Mouse (Mus musculus) testis, adult 2 months (tissue): ENCODE data around the gene Pgk2. TPM values are rescaled to one million over a fixed set of nuclear protein-coding genes. Genes with fewer than 3 reads are reported as not detected.
"Not testable (repeated sequence)": the region's sequence is repeated elsewhere in the genome, so short reads cannot be mapped to it uniquely, and the experiment has no call there.

Experiments
- H3K27ac ChIP-seq: fragments of 200-500 bp; 2 replicates; pipeline ENCODE4 v1.5.1; 2012; ENCODE audit warnings: low read depth, low read length; ENCODE audit not compliant: control insufficient read depth, insufficient read depth
- H3K27me3 ChIP-seq: fragments of 200-500 bp; 2 replicates; pipeline ENCODE4 v1.6.1; 2012; ENCODE audit warnings: mild to moderate bottlenecking, low read length, moderate library complexity; ENCODE audit not compliant: control insufficient read depth, insufficient read depth
- H3K36me3 ChIP-seq: fragments of 200-500 bp; 2 replicates; pipeline ENCODE4 v1.6.1; 2012; ENCODE audit warnings: mild to moderate bottlenecking, low read length; ENCODE audit not compliant: control insufficient read depth, insufficient read depth
- H3K4me1 ChIP-seq: fragments of 200-500 bp; 2 replicates; pipeline ENCODE4 v1.6.1; 2012; ENCODE audit warnings: low read length; ENCODE audit not compliant: control insufficient read depth, insufficient read depth
- H3K4me3 ChIP-seq: fragments of 200-500 bp; 2 replicates; pipeline ENCODE4 v1.5.1; 2012; ENCODE audit warnings: low read depth, mild to moderate bottlenecking, low read length, moderate library complexity, mixed read lengths; ENCODE audit not compliant: control insufficient read depth
- CTCF ChIP-seq: fragments of 200-500 bp; IDR thresholded peaks from 2 replicates; pipeline ENCODE4 v1.5.1; 2012; ENCODE audit warnings: low read depth, mild to moderate bottlenecking, inconsistent platforms, low read length, moderate library complexity; ENCODE audit not compliant: control insufficient read depth, insufficient read depth, insufficient replicate concordance
- POLR2A ChIP-seq: fragments of 200-500 bp; IDR thresholded peaks from 2 replicates; pipeline ENCODE4 v1.6.1; 2012; ENCODE audit warnings: low read depth, mild to moderate bottlenecking, inconsistent platforms, low read length, moderate library complexity; ENCODE audit not compliant: control insufficient read depth
- polyA plus RNA-seq: library from polyadenylated mRNA; depleted of rRNA; stranded (reverse); fragments of >200 nt; gene quantifications from 2 replicates; pipeline ENCODE4 v1.2.3, GENCODE M21; 2012; rRNA removed

The Pgk2 gene
- 452 and 538 TPM in 2 replicates for polyA plus RNA-seq

GRCm38 (mm10) chr17:40208540-40208939 is at the start of gene Pgk2:
Gene Pgk2 (minus strand): TSS chr17:40208640.
- no peak for TF ChIP-seq POLR2A
- no peak for TF ChIP-seq CTCF
- Histone ChIP-seq H3K4me1 (no peaks in the 10 kb centered on the region), H3K4me3 (peak within 1 kb of the TSS; percentile 94), H3K27ac (peak within 1 kb of the TSS; percentile 90), H3K27me3 (no peaks in the 10 kb centered on the region), H3K36me3 (no peaks in the 10 kb centered on the region)

- no peak overlapping the region for H3K4me3 ChIP-seq
- no peak for TF ChIP-seq POLR2A
- TF ChIP-seq CTCF, result no peak
- H3K4me1 ChIP-seq, result no peaks in the 10 kb centered on the region
- no peaks in the 10 kb centered on the region for H3K27me3 ChIP-seq
- no peaks in the 10 kb centered on the region for H3K36me3 ChIP-seq
- H3K27ac ChIP-seq, result no peak overlapping the region
These were observed 44.0 kb upstream of the Pgk2 start for GRCm38 (mm10) chr17:40252487-40252886.

GRCm38 (mm10) chr17:40242135-40242534 is 33.7 kb upstream of the Pgk2 start, which contains the start of gene Crisp3:
Gene Crisp3 (minus strand): TSS chr17:40242288.
- Histone ChIP-seq H3K27me3 (no peaks in the 10 kb centered on the region), H3K4me3 (no peak within 1 kb of the TSS), H3K27ac (no peak within 1 kb of the TSS), H3K4me1 (no peaks in the 10 kb centered on the region), H3K36me3 (no peaks in the 10 kb centered on the region)
- TF ChIP-seq CTCF (no peak), POLR2A (no peak)

GRCm38 (mm10) chr17:40201803-40202202 is 6.6 kb downstream of the Pgk2 start:
- not testable (repeated sequence) for H3K4me3 ChIP-seq, H3K27me3 ChIP-seq, H3K4me1 ChIP-seq, H3K36me3 ChIP-seq, H3K27ac ChIP-seq

- H3K4me1 ChIP-seq, H3K4me3 ChIP-seq, H3K27me3 ChIP-seq, H3K27ac ChIP-seq, H3K36me3 ChIP-seq: not testable (repeated sequence)
These were observed 18.2 kb downstream of the Pgk2 start for GRCm38 (mm10) chr17:40190192-40190591.

GRCm38 (mm10) chr17:40157729-40158359 is 50.6 kb downstream of the Pgk2 start:
- not testable (repeated sequence) for H3K4me1 ChIP-seq, H3K27ac ChIP-seq, H3K36me3 ChIP-seq, H3K27me3 ChIP-seq, H3K4me3 ChIP-seq

Other genes with a start within 250 kb of the Pgk2 start
- gene AC192777.2, start 113.2 kb downstream of the Pgk2 start, polyA plus RNA-seq, result not detected in 2 replicates
- not detected in 2 replicates for gene Crisp3, start 33.6 kb upstream of the Pgk2 start, polyA plus RNA-seq
- 0.22 and 511 TPM in 2 replicates for gene Crisp1, start 110.6 kb upstream of the Pgk2 start, polyA plus RNA-seq